In the genomic region with DNA sequence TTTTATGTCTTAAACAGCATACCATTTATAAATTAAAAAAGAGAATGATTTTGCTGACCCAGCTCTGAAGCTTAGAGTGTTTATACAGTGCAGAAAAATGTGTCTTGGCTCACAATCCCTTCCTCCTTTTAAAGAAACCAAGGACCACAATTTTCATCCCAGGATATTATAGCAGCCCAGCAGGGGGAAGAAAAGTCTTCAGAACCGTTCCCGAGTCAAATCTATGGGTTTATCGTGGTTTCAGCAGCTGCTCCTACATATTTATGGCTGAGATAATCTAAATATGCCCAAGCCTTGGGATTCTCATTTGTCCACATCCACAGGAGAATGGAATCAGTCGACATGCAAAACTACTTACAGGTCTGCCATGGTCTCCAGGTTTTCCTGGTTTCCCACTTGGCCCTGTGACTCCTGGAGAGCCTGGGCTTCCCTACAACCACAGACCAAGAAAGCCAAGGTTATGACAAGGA, we compare ENCODE assay signal across 9 mouse cellular contexts.
DNase-seq lines count a peak whose midpoint lies in the region; ATAC-seq lines count a peak whose summit lies in the region.
"Had no signal": no experiment of that assay in that cellular context is flagged by ENCODE, and none has a peak within 500 bp of the region (broad histone marks: within the 10 kb centered on the region; RNA-seq: fewer than 3 reads in every experiment).

No protein-coding gene starts in this region.

- no peaks in the 10 kb centered on the region for H3K36me3 ChIP-seq in kidney, embryonic 16.5 days (ENCODE audit: insufficient read depth, low read length)
- peaks cover 26% of the 10 kb centered on the region for H3K36me3 ChIP-seq in embryonic facial prominence, embryonic 15.5 days
- H3K36me3 ChIP-seq: forebrain, embryonic 12.5 days had no signal

- H3K4me2 ChIP-seq in kidney, embryonic 16.5 days (replicated peaks; ENCODE audit: low read depth, low read length): no peak overlapping the region
- no peak overlapping the region for H3K4me2 ChIP-seq in embryonic facial prominence, embryonic 15.5 days (replicated peaks)
- H3K4me2 ChIP-seq: forebrain, embryonic 12.5 days had no signal

- ATAC-seq in kidney, embryonic 16.5 days (ENCODE audit: low FRiP score, low TSS enrichment): peak; percentile 46; the same call in 1 of the 2 replicates
- peak; percentile 65 for ATAC-seq in embryonic facial prominence, embryonic 15.5 days (ENCODE audit: insufficient number of reproducible peaks, low FRiP score, low TSS enrichment, low read depth)
- ATAC-seq in inflammation-experienced regulatory T-cells, adult 6 months: no peak

- 0 out of 2 replicates have a peak, but pooled peaks cover 3% of the 10 kb centered on the region for H3K4me1 ChIP-seq in kidney, embryonic 16.5 days (ENCODE audit: insufficient read depth, low read length)
- H3K4me1 ChIP-seq in embryonic facial prominence, embryonic 15.5 days: peaks cover 23% of the 10 kb centered on the region

- WGBS in kidney, embryonic 16.5 days: 54% methylated on average over 4 of the region's 4 CpGs
- WGBS in embryonic facial prominence, embryonic 15.5 days: 32% methylated on average over 4 of the region's 4 CpGs

- no peak for DNase-seq in kidney, postnatal 25 days
- DNase-seq in NIH3T3 (ENCODE audit: low read depth): peak; percentile 57
- DNase-seq in lung, postnatal 36 days: peak; percentile 20
- DNase-seq in adrenal gland, postnatal 4 days (ENCODE audit: low spot score in 2 of 2): no peak
- DNase-seq: thymus, postnatal 25 days had no signal

- H3K9me3 ChIP-seq in kidney, embryonic 16.5 days (ENCODE audit: low read length): no peaks in the 10 kb centered on the region
- no peaks in the 10 kb centered on the region for H3K9me3 ChIP-seq in embryonic facial prominence, embryonic 15.5 days (replicated peaks)
- H3K9me3 ChIP-seq: forebrain, embryonic 12.5 days had no signal

- no peaks in the 10 kb centered on the region for H3K27me3 ChIP-seq in kidney, embryonic 16.5 days (ENCODE audit: insufficient read depth, low read length)
- no peaks in the 10 kb centered on the region for H3K27me3 ChIP-seq in embryonic facial prominence, embryonic 15.5 days

- no peak overlapping the region for H3K9ac ChIP-seq in kidney, embryonic 16.5 days (replicated peaks; ENCODE audit: low read length)
- no peak overlapping the region for H3K9ac ChIP-seq in embryonic facial prominence, embryonic 15.5 days
- H3K9ac ChIP-seq: forebrain, embryonic 12.5 days had no signal

- H3K27ac ChIP-seq in kidney, embryonic 16.5 days (ENCODE audit: low read length): peak overlapping the region; percentile 69; the same call in 1 of the 2 replicates
- H3K27ac ChIP-seq in embryonic facial prominence, embryonic 15.5 days (replicated peaks): peak overlapping the region; percentile 69
- H3K27ac ChIP-seq: forebrain, embryonic 12.5 days had no signal

- no peak overlapping the region for H3K4me3 ChIP-seq in kidney, embryonic 16.5 days (ENCODE audit: low read length)
- no peak overlapping the region for H3K4me3 ChIP-seq in embryonic facial prominence, embryonic 15.5 days (replicated peaks)
- H3K4me3 ChIP-seq: forebrain, embryonic 12.5 days had no signal

Comparison
In these comparisons a context has a peak if more than half of its experiments do, and no peak if none do; other contexts are left out.
1. DNase-seq: peak in NIH3T3 (single experiment) and lung, postnatal 36 days (single experiment); none in kidney, postnatal 25 days (0 of 2) and adrenal gland, postnatal 4 days (0 of 2).